Mouse (Mus musculus) gastrocnemius, adult 2 months (tissue): ENCODE measurements around the gene Lbh. TPM values are rescaled to one million over a fixed set of nuclear protein-coding genes. Genes with fewer than 3 reads are reported as not detected.

ENCODE experiments used
- DNase-seq: peaks from one replicate; pipeline ENCODE4 v3.0.0; 2022
- H3K27ac ChIP-seq: fragments of 200-600 bp; 2 replicates; pipeline ENCODE4 v1.8.1; 2022; ENCODE audit warnings: mild to moderate bottlenecking
- H3K4me3 ChIP-seq: fragments of 200-600 bp; 2 replicates; pipeline ENCODE4 v1.8.1; 2022; ENCODE audit warnings: mild to moderate bottlenecking, moderate library complexity
- CTCF ChIP-seq: fragments of 200-600 bp; IDR thresholded peaks from 2 replicates; pipeline ENCODE4 v1.8.1; 2022; ENCODE audit warnings: antibody characterized with exemption, mild to moderate bottlenecking, moderate library complexity
- intact Hi-C: fragments of 180-260 bp; cut with DNase I; formaldehyde crosslinking; loops from one replicate; pipeline ENCODE4 v1.15.1; 2025
- total RNA-seq, 2 experiments: library from RNA; stranded (reverse); gene quantifications; 2 replicates each; pipeline ENCODE4 v1.2.3; 2021

The Lbh gene
- total RNA-seq, 2 experiments from 2014 or later = 5.5 to 8.3 TPM

- peak overlapping the region; percentile 62 for H3K27ac ChIP-seq
- no peak for DNase-seq
- TF ChIP-seq CTCF = no peak
- H3K4me3 ChIP-seq = no peak overlapping the region
- intact Hi-C loops = loop anchor here (5.0 kb wide), 1 partner anchor 73 kb away; no protein-coding TSS in a partner anchor
Observed at GRCm38 (mm10) chr17:72934146-72934545, 16.0 kb downstream of the Lbh start.

- TF ChIP-seq CTCF = no peak
- DNase-seq = no peak
- intact Hi-C loops = loop anchor here (5.0 kb wide), 1 partner anchor 73 kb away; no protein-coding TSS in a partner anchor
- no peak overlapping the region for H3K4me3 ChIP-seq
- peak overlapping the region; percentile 62 for H3K27ac ChIP-seq
Observed at GRCm38 (mm10) chr17:72934653-72935052, 16.5 kb downstream of the Lbh start.

GRCm38 (mm10) chr17:72935921-72936320, 17.8 kb downstream of the Lbh start:
- no peak for TF ChIP-seq CTCF
- intact Hi-C loops = no loop called here
- Histone ChIP-seq H3K27ac (peak overlapping the region; percentile 62), H3K4me3 (no peak overlapping the region)
- no peak for DNase-seq

GRCm38 (mm10) chr17:72936336-72936735, 18.2 kb downstream of the Lbh start:
- Histone ChIP-seq H3K4me3 (no peak overlapping the region), H3K27ac (peak overlapping the region; percentile 62; the same call in 1 of the 2 replicates)
- TF ChIP-seq CTCF = no peak
- no peak for DNase-seq
- intact Hi-C loops = no loop called here

- intact Hi-C loops = no loop called here
- DNase-seq = no peak
Observed at GRCm38 (mm10) chr17:72937204-72937603, 19.1 kb downstream of the Lbh start.

GRCm38 (mm10) chr17:72938026-72938795, 20.1 kb downstream of the Lbh start:
- TF ChIP-seq CTCF = no peak
- Histone ChIP-seq H3K4me3 (peak overlapping the region; percentile 23; the same call in 1 of the 2 replicates), H3K27ac (peak overlapping the region; percentile 76)
- intact Hi-C loops = no loop called here
- peak; percentile 85 for DNase-seq

More at GRCm38 (mm10) chr17:72937204-72937603, 19.1 kb downstream of the Lbh start:
- peak overlapping the region; percentile 76 for H3K27ac ChIP-seq
- TF ChIP-seq CTCF = no peak
- H3K4me3 ChIP-seq = no peak overlapping the region

GRCm38 (mm10) chr17:72938871-72939568, 20.9 kb downstream of the Lbh start:
- no peak for DNase-seq
- intact Hi-C loops = no loop called here
- no peak overlapping the region for H3K4me3 ChIP-seq
- TF ChIP-seq CTCF = no peak
- H3K27ac ChIP-seq = peak overlapping the region; percentile 76; the same call in 1 of the 2 replicates

- no peak for TF ChIP-seq CTCF
- intact Hi-C loops = no loop called here
Observed at GRCm38 (mm10) chr17:72939569-72939899, 21.4 kb downstream of the Lbh start.

GRCm38 (mm10) chr17:72944368-72944767, 26.3 kb downstream of the Lbh start:
- no peak for TF ChIP-seq CTCF
- DNase-seq = no peak
- Histone ChIP-seq H3K4me3 (no peak overlapping the region), H3K27ac (no peak overlapping the region)
- intact Hi-C loops = no loop called here

More at GRCm38 (mm10) chr17:72939569-72939899, 21.4 kb downstream of the Lbh start:
- no peak for DNase-seq
- Histone ChIP-seq H3K4me3 (no peak overlapping the region), H3K27ac (no peak overlapping the region)

- Histone ChIP-seq H3K27ac (no peak overlapping the region), H3K4me3 (no peak overlapping the region)
- TF ChIP-seq CTCF = no peak
- intact Hi-C loops = no loop called here
- no peak for DNase-seq
Observed at GRCm38 (mm10) chr17:72947111-72947859, 29.2 kb downstream of the Lbh start.

GRCm38 (mm10) chr17:72948119-72948518, 30.0 kb downstream of the Lbh start:
- no peak for DNase-seq
- H3K4me3 ChIP-seq = no peak overlapping the region
- no peak for TF ChIP-seq CTCF
- H3K27ac ChIP-seq = peak overlapping the region; percentile 16; the same call in 1 of the 2 replicates
- intact Hi-C loops = no loop called here

- TF ChIP-seq CTCF = no peak
- Histone ChIP-seq H3K4me3 (no peak overlapping the region), H3K27ac (no peak overlapping the region)
- intact Hi-C loops = no loop called here
- DNase-seq = no peak
Observed at GRCm38 (mm10) chr17:72949247-72949701, 31.2 kb downstream of the Lbh start.
